Mouse (Mus musculus) olfactory bulb, adult 2 months (tissue): ENCODE results near the gene Fbrsl1. TPM values are rescaled to one million over a fixed set of nuclear protein-coding genes. Genes with fewer than 3 reads are reported as not detected.

Experiments used
- H3K27ac ChIP-seq: fragments of 200-500 bp; 2 replicates; pipeline ENCODE4 v1.5.1; 2012; ENCODE audit warnings: low read depth, low read length; ENCODE audit not compliant: insufficient read depth
- H3K4me1 ChIP-seq: fragments of 200-500 bp; 2 replicates; pipeline ENCODE4 v1.6.1; 2012; ENCODE audit warnings: low read length; ENCODE audit not compliant: control insufficient read depth, insufficient read depth
- H3K4me3 ChIP-seq: fragments of 200-500 bp; 2 replicates; pipeline ENCODE4 v1.5.1; 2012; ENCODE audit warnings: mild to moderate bottlenecking, low read depth, low read length, moderate library complexity; ENCODE audit not compliant: insufficient read depth
- CTCF ChIP-seq: fragments of 200-500 bp; IDR thresholded peaks from 2 replicates; pipeline ENCODE4 v1.5.1; 2012; ENCODE audit warnings: low read depth, mild to moderate bottlenecking, low read length, moderate library complexity; ENCODE audit not compliant: insufficient read depth
- POLR2A ChIP-seq: fragments of 200-500 bp; IDR thresholded peaks from 2 replicates; pipeline ENCODE4 v1.6.1; 2012; ENCODE audit warnings: mild to moderate bottlenecking, low read depth, low read length, moderate library complexity; ENCODE audit not compliant: insufficient read depth
- WGBS: fragments of 180-500 bp; shearing (Covaris S2); methylation state at CpG from one replicate; pipeline ENCODE4 v1.1.7; 2018; 5-methylcytosine and 5-hydroxymethylcytosine counted together
- polyA plus RNA-seq: library from polyadenylated mRNA; stranded (reverse); fragments of >200 nt; gene quantifications from 2 replicates; pipeline ENCODE4 v1.2.4, GENCODE M21; 2012; ENCODE audit warnings: low replicate concordance; ENCODE audit not compliant: missing spikeins, insufficient read depth, insufficient read length

The Fbrsl1 gene
- polyA plus RNA-seq, 1 experiment = not detected

DNA sequence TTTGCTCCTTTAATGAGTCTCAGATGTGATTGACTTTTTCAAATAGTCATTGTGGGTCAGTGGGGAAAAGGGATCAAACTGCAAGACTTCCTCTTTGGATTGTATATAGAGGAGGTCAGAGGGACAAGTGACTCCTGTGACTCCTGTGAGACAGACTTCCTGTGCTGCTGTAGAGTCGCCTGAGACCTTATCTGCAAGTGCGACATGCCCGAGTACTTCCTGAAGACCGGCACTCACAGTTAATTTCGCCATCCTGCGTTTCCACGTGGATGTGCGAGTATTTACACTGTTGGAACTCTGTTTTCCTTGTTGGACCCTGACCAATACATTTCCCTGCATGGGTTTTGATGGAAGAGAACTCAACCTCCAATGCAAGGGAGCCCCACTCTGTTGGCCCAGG, 30.9 kb upstream of the Fbrsl1 start:
- WGBS = 92% methylated on average over 8 of the region's 8 CpGs
- H3K4me1 ChIP-seq = no peaks in the 10 kb centered on the region; the same call in 1 of the 2 replicates
- H3K27ac ChIP-seq = no peak overlapping the region
- no peak overlapping the region for H3K4me3 ChIP-seq
- TF ChIP-seq POLR2A = no peak
- no peak for TF ChIP-seq CTCF

DNA sequence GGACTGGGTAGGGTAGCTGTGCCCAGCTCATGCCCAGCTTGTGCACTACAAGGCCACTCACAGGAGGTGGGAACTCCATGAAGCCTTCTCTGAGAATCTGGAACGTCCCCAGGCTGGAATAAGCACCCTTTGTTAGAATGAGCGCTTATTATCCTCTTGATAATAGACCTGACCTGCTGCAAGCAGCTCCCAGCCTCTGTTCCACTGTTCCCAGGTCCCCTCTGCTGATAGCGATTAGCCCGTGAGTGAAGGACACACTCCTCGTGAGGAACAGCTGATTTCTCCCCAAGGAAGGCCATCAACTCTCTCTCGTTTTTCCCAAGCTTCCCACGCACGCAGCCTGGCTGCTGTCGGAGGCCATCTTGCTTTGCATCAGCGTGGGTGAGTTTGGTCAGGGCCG, 25.9 kb upstream of the Fbrsl1 start:
- Histone ChIP-seq H3K4me1 (no peaks in the 10 kb centered on the region; the same call in none of the 2 replicates), H3K4me3 (no peak overlapping the region), H3K27ac (no peak overlapping the region)
- 79% methylated on average over 11 of the region's 11 CpGs for WGBS
- TF ChIP-seq POLR2A = no peak

- 71% methylated on average over 1 of the region's 1 CpGs for WGBS
- Histone ChIP-seq H3K4me3 (no peak overlapping the region), H3K27ac (no peak overlapping the region), H3K4me1 (peaks cover 10% of the 10 kb centered on the region)
- TF ChIP-seq CTCF = no peak
- no peak for TF ChIP-seq POLR2A
These were observed 24.5 kb upstream of the Fbrsl1 start for GRCm38 (mm10) chr5:110472834-110473233.

GRCm38 (mm10) chr5:110471981-110472476, 23.7 kb upstream of the Fbrsl1 start:
- Histone ChIP-seq H3K4me3 (no peak overlapping the region), H3K27ac (no peak overlapping the region), H3K4me1 (peaks cover 13% of the 10 kb centered on the region)
- 56% methylated on average over 5 of the region's 5 CpGs for WGBS
- TF ChIP-seq POLR2A (no peak), CTCF (no peak)

GRCm38 (mm10) chr5:110471285-110471684, 23.0 kb upstream of the Fbrsl1 start:
- Histone ChIP-seq H3K4me3 (no peak overlapping the region), H3K27ac (no peak overlapping the region), H3K4me1 (peaks cover 13% of the 10 kb centered on the region)
- 64% methylated on average over 4 of the region's 4 CpGs for WGBS
- TF ChIP-seq POLR2A = no peak
- no peak for TF ChIP-seq CTCF

DNA sequence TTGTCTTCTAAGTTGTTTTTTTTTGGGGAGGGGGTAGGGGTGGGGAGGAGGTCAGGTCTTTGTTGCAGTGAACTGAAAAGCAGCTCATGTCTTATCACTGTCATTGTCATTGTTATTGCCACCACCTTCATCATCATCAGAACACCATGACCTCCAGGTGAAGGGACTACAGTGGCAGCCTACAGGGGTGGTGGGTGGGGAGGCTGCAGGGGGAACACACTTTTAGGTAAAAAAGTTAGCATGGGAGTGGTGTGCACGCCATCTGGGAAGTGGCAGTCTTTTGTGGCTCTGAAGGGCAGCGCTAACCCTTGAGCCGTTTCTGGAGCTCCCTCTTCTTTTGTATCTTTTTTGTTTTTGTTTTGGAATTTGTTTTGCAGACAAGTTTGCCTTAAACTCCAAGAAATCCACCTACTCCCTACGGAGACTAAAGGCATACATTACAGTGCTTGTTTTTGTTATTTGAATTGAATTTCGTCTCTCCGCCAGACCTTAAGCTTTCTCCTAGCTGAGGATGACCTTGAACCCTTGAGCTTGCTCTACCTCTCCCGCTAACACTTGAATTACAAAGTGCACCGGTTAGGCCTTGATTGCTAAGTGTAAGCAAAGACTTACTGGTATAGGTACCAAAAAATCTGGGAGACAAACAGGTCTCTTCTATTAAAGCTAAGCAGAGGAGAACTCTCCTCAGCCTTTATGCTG, 21.1 kb upstream of the Fbrsl1 start:
- H3K4me1 ChIP-seq = peaks cover 13% of the 10 kb centered on the region
- WGBS = 81% methylated on average over 8 of the region's 8 CpGs

DNA sequence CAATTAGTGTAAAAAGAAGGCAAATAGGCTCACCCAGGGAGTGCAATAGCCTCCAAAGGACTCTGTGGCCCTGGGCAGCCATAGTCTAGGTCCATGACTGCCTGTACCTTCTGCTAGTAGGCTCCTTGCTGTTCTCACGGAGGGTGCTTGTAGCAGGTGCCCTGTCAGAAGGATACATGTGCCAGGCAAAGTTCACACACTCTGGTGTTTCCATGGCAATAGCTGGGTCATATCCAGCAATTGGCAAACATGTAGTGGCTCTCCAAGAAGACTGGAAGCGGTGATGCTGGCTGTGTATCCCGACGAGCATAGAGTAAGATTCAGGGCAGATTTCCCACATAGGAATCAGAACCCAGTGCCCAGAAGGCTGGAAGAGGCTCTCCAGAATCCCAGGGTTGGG, 20.0 kb upstream of the Fbrsl1 start:
- WGBS = 66% methylated on average over 4 of the region's 4 CpGs
- H3K4me1 ChIP-seq = peaks cover 13% of the 10 kb centered on the region
- TF ChIP-seq POLR2A = no peak
- TF ChIP-seq CTCF = no peak

More for the DNA sequence above, 21.1 kb upstream of the Fbrsl1 start:
- H3K27ac ChIP-seq = no peak overlapping the region
- H3K4me3 ChIP-seq = no peak overlapping the region
- no peak for TF ChIP-seq CTCF
- TF ChIP-seq POLR2A = no peak

GRCm38 (mm10) chr5:110467725-110468124, 19.4 kb upstream of the Fbrsl1 start:
- TF ChIP-seq POLR2A = no peak
- TF ChIP-seq CTCF = no peak
- H3K27ac ChIP-seq = no peak overlapping the region; the same call in 1 of the 2 replicates
- H3K4me1 ChIP-seq = peaks cover 13% of the 10 kb centered on the region
- 51% methylated on average over 6 of the region's 6 CpGs for WGBS
- H3K4me3 ChIP-seq = no peak overlapping the region

More for the DNA sequence above, 20.0 kb upstream of the Fbrsl1 start:
- Histone ChIP-seq H3K4me3 (no peak overlapping the region), H3K27ac (no peak overlapping the region)

- WGBS = 65% methylated on average over 11 of the region's 11 CpGs
- no peak overlapping the region for H3K4me3 ChIP-seq
- no peak for TF ChIP-seq POLR2A
- TF ChIP-seq CTCF = no peak
These were observed 18.5 kb upstream of the Fbrsl1 start for GRCm38 (mm10) chr5:110466531-110467424.

More at GRCm38 (mm10) chr5:110466531-110467424, 18.5 kb upstream of the Fbrsl1 start:
- H3K27ac ChIP-seq = no peak overlapping the region
- H3K4me1 ChIP-seq = peaks cover 13% of the 10 kb centered on the region
